Mouse (Mus musculus): ENCODE results near the gene Noxo1. TPM values are rescaled to one million over a fixed set of nuclear protein-coding genes. Genes with fewer than 3 reads are reported as not detected.
A peak's percentile ranks its signal among the peaks of the same experiment; 100 is the strongest.
"Not testable (repeated sequence)": the region's sequence is repeated elsewhere in the genome, so short reads cannot be mapped to it uniquely, and the experiment has no call there.

Noxo1 gene
- polyA plus RNA-seq, 1 experiment from 2014 or later, result 2.3 TPM

GRCm38 (mm10) chr17:24715556-24715955 is 19.5 kb downstream of the Noxo1 start:
- H3K36me3 ChIP-seq, result peaks cover 37% of the 10 kb centered on the region
- no peaks in the 10 kb centered on the region for H3K27me3 ChIP-seq (ENCODE audit: low read depth, poor library complexity, severe bottlenecking)
- 68% methylated on average over 6 of the region's 6 CpGs for WGBS
- DNase-seq (ENCODE audit: low spot score), result no peak
- peaks cover 4% of the 10 kb centered on the region; the same call in 1 of the 2 replicates for H3K4me1 ChIP-seq
- H3K9me3 ChIP-seq (replicated peaks), result no peaks in the 10 kb centered on the region
- no peak overlapping the region for H3K27ac ChIP-seq
- no peak overlapping the region for H3K4me3 ChIP-seq

GRCm38 (mm10) chr17:24716166-24716682 is 20.2 kb downstream of the Noxo1 start:
- Histone ChIP-seq H3K36me3 (peaks cover 42% of the 10 kb centered on the region), H3K9me3 (replicated peaks) (no peaks in the 10 kb centered on the region), H3K4me1 (peaks cover 6% of the 10 kb centered on the region), H3K27ac (no peak overlapping the region), H3K4me3 (no peak overlapping the region), H3K27me3 (ENCODE audit: low read depth, poor library complexity, severe bottlenecking) (no peaks in the 10 kb centered on the region)
- 98% methylated on average over 15 of the region's 15 CpGs for WGBS
- DNase-seq (ENCODE audit: low spot score), result no peak

GRCm38 (mm10) chr17:24717943-24718342 is 21.9 kb downstream of the Noxo1 start, which contains the start of the genes Rnf151 and Rps2:
TSS of gene Rnf151 (minus strand) at chr17:24718063.
TSS of gene Rps2 (plus strand) at chr17:24718116.
- H3K4me1 ChIP-seq, result peaks cover 22% of the 10 kb centered on the region
- peaks cover 57% of the 10 kb centered on the region for H3K36me3 ChIP-seq
- H3K27ac ChIP-seq, result no peak within 1 kb of the TSS
- DNase-seq (ENCODE audit: low spot score), result no peak
- H3K9me3 ChIP-seq (replicated peaks), result no peaks in the 10 kb centered on the region
- 86% methylated on average over 4 of the region's 4 CpGs for WGBS
- no peaks in the 10 kb centered on the region for H3K27me3 ChIP-seq (ENCODE audit: low read depth, poor library complexity, severe bottlenecking)
- H3K4me3 ChIP-seq, result peak within 1 kb of the TSS; percentile 77

- peaks cover 57% of the 10 kb centered on the region for H3K36me3 ChIP-seq
- H3K27me3 ChIP-seq (ENCODE audit: low read depth, poor library complexity, severe bottlenecking); DNase-seq (ENCODE audit: low spot score); H3K9me3 ChIP-seq (replicated peaks): not testable (repeated sequence)
- WGBS, result 69% methylated on average over 5 of the region's 5 CpGs
- peak overlapping the region; percentile 77 for H3K4me3 ChIP-seq
- peak overlapping the region; percentile 91; the same call in 1 of the 2 replicates for H3K27ac ChIP-seq
- peaks cover 32% of the 10 kb centered on the region for H3K4me1 ChIP-seq
Measured at GRCm38 (mm10) chr17:24718938-24719337, 22.9 kb downstream of the Noxo1 start.

GRCm38 (mm10) chr17:24719494-24720222 is 23.6 kb downstream of the Noxo1 start:
- under 1% methylated on average over 61 of the region's 61 CpGs for WGBS
- Histone ChIP-seq H3K9me3 (replicated peaks) (no peaks in the 10 kb centered on the region), H3K4me1 (peaks cover 32% of the 10 kb centered on the region), H3K27ac (peak overlapping the region; percentile 91), H3K27me3 (ENCODE audit: low read depth, poor library complexity, severe bottlenecking) (no peaks in the 10 kb centered on the region), H3K36me3 (peaks cover 57% of the 10 kb centered on the region), H3K4me3 (peak overlapping the region; percentile 77)
- DNase-seq (ENCODE audit: low spot score), result peak; percentile 99

- Histone ChIP-seq H3K4me1 (peaks cover 32% of the 10 kb centered on the region), H3K27ac (peak overlapping the region; percentile 91), H3K36me3 (peaks cover 52% of the 10 kb centered on the region), H3K4me3 (peak overlapping the region; percentile 77)
- not testable (repeated sequence) for DNase-seq (ENCODE audit: low spot score); H3K27me3 ChIP-seq (ENCODE audit: low read depth, poor library complexity, severe bottlenecking); H3K9me3 ChIP-seq (replicated peaks)
- WGBS, result 2% methylated on average over 11 of the region's 11 CpGs
Measured at GRCm38 (mm10) chr17:24720616-24721015, 24.6 kb downstream of the Noxo1 start.

- Histone ChIP-seq H3K36me3 (peaks cover 44% of the 10 kb centered on the region), H3K4me3 (peak overlapping the region; percentile 77), H3K4me1 (peaks cover 32% of the 10 kb centered on the region)
- H3K9me3 ChIP-seq (replicated peaks); H3K27me3 ChIP-seq (ENCODE audit: low read depth, poor library complexity, severe bottlenecking); DNase-seq (ENCODE audit: low spot score); H3K27ac ChIP-seq: not testable (repeated sequence)
- 64% methylated on average over 7 of the region's 7 CpGs for WGBS
Measured at GRCm38 (mm10) chr17:24721383-24721955, 25.4 kb downstream of the Noxo1 start.

- no peak overlapping the region for H3K27ac ChIP-seq
- 33% methylated on average over 13 of the region's 13 CpGs for WGBS
- H3K4me3 ChIP-seq, result peak overlapping the region; percentile 77
- H3K4me1 ChIP-seq, result peaks cover 32% of the 10 kb centered on the region
- no peaks in the 10 kb centered on the region for H3K27me3 ChIP-seq (ENCODE audit: low read depth, poor library complexity, severe bottlenecking)
- no peak for DNase-seq (ENCODE audit: low spot score)
- H3K9me3 ChIP-seq (replicated peaks), result no peaks in the 10 kb centered on the region
- peaks cover 35% of the 10 kb centered on the region for H3K36me3 ChIP-seq
Measured at GRCm38 (mm10) chr17:24722220-24722924, 26.3 kb downstream of the Noxo1 start.

- H3K27ac ChIP-seq, result peak overlapping the region; percentile 81
- 4% methylated on average over 12 of the region's 12 CpGs for WGBS
- H3K36me3 ChIP-seq, result peaks cover 25% of the 10 kb centered on the region
- H3K4me1 ChIP-seq, result peaks cover 36% of the 10 kb centered on the region
- H3K4me3 ChIP-seq, result peak overlapping the region; percentile 77
- DNase-seq (ENCODE audit: low spot score), result no peak
- H3K9me3 ChIP-seq (replicated peaks), result no peaks in the 10 kb centered on the region
- no peaks in the 10 kb centered on the region for H3K27me3 ChIP-seq (ENCODE audit: low read depth, poor library complexity, severe bottlenecking)
Measured at GRCm38 (mm10) chr17:24723122-24723880, 27.3 kb downstream of the Noxo1 start.

- Histone ChIP-seq H3K36me3 (peaks cover 21% of the 10 kb centered on the region), H3K4me3 (peak overlapping the region; percentile 77), H3K9me3 (replicated peaks) (no peaks in the 10 kb centered on the region), H3K27me3 (ENCODE audit: low read depth, poor library complexity, severe bottlenecking) (no peaks in the 10 kb centered on the region), H3K27ac (peak overlapping the region; percentile 81), H3K4me1 (peaks cover 34% of the 10 kb centered on the region)
- under 1% methylated on average over 15 of the region's 15 CpGs for WGBS
- DNase-seq (ENCODE audit: low spot score), result no peak
Measured at GRCm38 (mm10) chr17:24723881-24724180, 27.8 kb downstream of the Noxo1 start.

GRCm38 (mm10) chr17:24724184-24724583 is 28.1 kb downstream of the Noxo1 start, which contains the start of gene Ndufb10:
TSS of gene Ndufb10 (minus strand) at chr17:24724478.
- Histone ChIP-seq H3K27ac (peak within 1 kb of the TSS; percentile 81), H3K4me1 (peaks cover 32% of the 10 kb centered on the region), H3K9me3 (replicated peaks) (no peaks in the 10 kb centered on the region), H3K36me3 (peaks cover 21% of the 10 kb centered on the region), H3K4me3 (peak within 1 kb of the TSS; percentile 77), H3K27me3 (ENCODE audit: low read depth, poor library complexity, severe bottlenecking) (no peaks in the 10 kb centered on the region)
- peak; percentile 99 for DNase-seq (ENCODE audit: low spot score)
- under 1% methylated on average over 30 of the region's 30 CpGs for WGBS

GRCm38 (mm10) chr17:24725637-24726390 is 29.8 kb downstream of the Noxo1 start:
- H3K4me1 ChIP-seq, result peaks cover 32% of the 10 kb centered on the region
- no peak overlapping the region for H3K27ac ChIP-seq
- DNase-seq (ENCODE audit: low spot score), result no peak
- H3K9me3 ChIP-seq (replicated peaks), result no peaks in the 10 kb centered on the region
- WGBS, result 69% methylated on average over 3 of the region's 3 CpGs
- no peak overlapping the region for H3K4me3 ChIP-seq
- no peaks in the 10 kb centered on the region for H3K27me3 ChIP-seq (ENCODE audit: low read depth, poor library complexity, severe bottlenecking)
- H3K36me3 ChIP-seq, result peaks cover 17% of the 10 kb centered on the region
